ENCODE assay signal across 18 mouse cellular contexts in genomic region chr14:121893747-121894146, GRCm38 (mm10). TPM values are rescaled to one million over a fixed set of nuclear protein-coding genes. Genes with fewer than 3 reads are reported as not detected.
"Had no signal": no experiment of that assay in that cellular context is flagged by ENCODE, and none has a peak within 500 bp of the region (broad histone marks: within the 10 kb centered on the region; RNA-seq: fewer than 3 reads in every experiment).

No protein-coding gene starts in this region.

- H3K36me3 ChIP-seq: midbrain, embryonic 15.5 days had no signal

- H3K4me3 ChIP-seq: left cerebral cortex, adult 2 months; limb, embryonic 10.5 days; megakaryocyte, embryonic 14.5 days; midbrain, embryonic 15.5 days; neural tube, embryonic 13.5 days had no signal

- H3K4me1 ChIP-seq: midbrain, embryonic 15.5 days had no signal

- DNase-seq: lung, embryonic 14.5 days; lung, postnatal 14 days; retina, postnatal 1 day; right cerebral cortex, postnatal 4 days; spleen, adult 18-20 months; thymus, postnatal 36 days had no signal

- H3K4me2 ChIP-seq: lung, embryonic 14.5 days; midbrain, embryonic 11.5 days; midbrain, embryonic 15.5 days; neural tube, embryonic 13.5 days had no signal

- H3K9ac ChIP-seq: liver, embryonic 14.5 days; lung, embryonic 14.5 days; midbrain, embryonic 15.5 days; neural tube, embryonic 13.5 days had no signal

- H3K9me3 ChIP-seq: limb, embryonic 10.5 days; megakaryocyte, embryonic 14.5 days; midbrain, embryonic 15.5 days; neural tube, embryonic 13.5 days had no signal

- ATAC-seq: hindbrain, postnatal 0 days; midbrain, embryonic 15.5 days had no signal

- H3K27me3 ChIP-seq: megakaryocyte, embryonic 14.5 days; midbrain, embryonic 15.5 days; neural tube, embryonic 13.5 days had no signal

- H3K27ac ChIP-seq: hindbrain, postnatal 0 days; left cerebral cortex, adult 2 months; limb, embryonic 10.5 days; liver, embryonic 14.5 days; macrophage; midbrain, embryonic 15.5 days; neural tube, embryonic 13.5 days had no signal

RNA-seq across cellular contexts. Expression of gene Gpr18, which starts 21.8 kb away (rescaled TPM):
- total RNA-seq: hindbrain, postnatal 0 days; layer of hippocampus, postnatal 25 days; left cerebral cortex, adult 2 months; left cerebral cortex, postnatal 14 days had no signal
- polyA plus RNA-seq: hindbrain, postnatal 0 days; limb, embryonic 14.5 days had no signal
